29 mouse cellular contexts compared by ENCODE assay signal in genomic region chr15:3319929-3320328, GRCm38 (mm10). TPM values are rescaled to one million over a fixed set of nuclear protein-coding genes. Genes with fewer than 3 reads are reported as not detected.
DNase-seq lines count a peak whose midpoint lies in the region; ATAC-seq and TF ChIP-seq lines count a peak whose summit lies in the region.
"Had no signal": no experiment of that assay in that cellular context is flagged by ENCODE, and none has a peak within 500 bp of the region (broad histone marks: within the 10 kb centered on the region; RNA-seq: fewer than 3 reads in every experiment).

No protein-coding gene starts in this region.

- 90% methylated on average over 9 of the region's 9 CpGs for WGBS in intestine, postnatal 0 days
- 86% methylated on average over 9 of the region's 9 CpGs for WGBS in intestine, embryonic 15.5 days

- ATAC-seq in intestine, postnatal 0 days, result no peak
- ATAC-seq in intestine, embryonic 15.5 days, result no peak
- ATAC-seq: forebrain, embryonic 14.5 days; forebrain, postnatal 0 days; hindbrain, postnatal 0 days; inflammation-experienced regulatory T-cells, adult 6 months had no signal

- peak; percentile 2 for DNase-seq in 3134 (ENCODE audit: extremely low read depth, insufficient read length, low spot score)
- DNase-seq in ES-E14 (ENCODE audit: low read depth, low spot score), result peak; percentile 37
- DNase-seq in gastrocnemius, adult 18-20 months (ENCODE audit: low spot score), result no peak
- no peak for DNase-seq in heart, postnatal 25 days (ENCODE audit: low spot score)
- no peak for DNase-seq in ovary, adult 18-20 months (ENCODE audit: low spot score)
- DNase-seq: adrenal gland, adult 2 months; adrenal gland, postnatal 14 days; cerebellum, adult 18-20 months; cerebellum, adult 9-10 months; forebrain, postnatal 0 days; gastrocnemius, postnatal 25 days; heart, adult 18-20 months; heart, postnatal 10 days; heart, postnatal 4 days; kidney, adult 11 months; kidney, adult 8-10 months had no signal

- peaks cover 10% of the 10 kb centered on the region for H3K36me3 ChIP-seq in intestine, postnatal 0 days (ENCODE audit: control insufficient read depth, insufficient read depth)
- peaks cover 10% of the 10 kb centered on the region for H3K36me3 ChIP-seq in intestine, embryonic 15.5 days
- H3K36me3 ChIP-seq in C2C12 (ENCODE audit: control insufficient read depth, insufficient read depth) (peaks cover 4% of the 10 kb centered on the region), ES-E14 (ENCODE audit: control insufficient read depth, insufficient read depth, low read length, poor library complexity, severe bottlenecking) (no peaks in the 10 kb centered on the region)

- H3K79me3 ChIP-seq in C2C12 (ENCODE audit: low read depth), result no peaks in the 10 kb centered on the region

- no peaks in the 10 kb centered on the region for H3K4me1 ChIP-seq in intestine, postnatal 0 days (replicated peaks; ENCODE audit: control insufficient read depth, insufficient read depth, low read length)
- H3K4me1 ChIP-seq in intestine, embryonic 15.5 days (replicated peaks), result no peaks in the 10 kb centered on the region
- peaks cover 0 to 6% of the 10 kb centered on the region in 2 experiments; a peak in 1 of 4 replicates for H3K4me1 ChIP-seq in ES-E14 (ENCODE audit: control insufficient read depth in 2 of 2, insufficient read depth in 2 of 2, low read length in 2 of 2, poor library complexity in 1 of 2)
- H3K4me1 ChIP-seq: embryonic facial prominence, embryonic 12.5 days; embryonic facial prominence, embryonic 15.5 days; heart, embryonic 12.5 days; heart, embryonic 15.5 days had no signal

- TF ChIP-seq CTCF in intestine, postnatal 0 days (IDR thresholded peaks at IDR 0.05; ENCODE audit: low read depth), result peak; percentile 28; the same call in 1 of the 2 replicates
- no peak for TF ChIP-seq CTCF in C2C12 (IDR thresholded peaks at IDR 0.05; ENCODE audit: control insufficient read depth, insufficient read depth, insufficient read length)

- no peak overlapping the region for H3K9ac ChIP-seq in intestine, postnatal 0 days (ENCODE audit: low read depth, low read length)
- H3K9ac ChIP-seq in intestine, embryonic 15.5 days, result no peak overlapping the region
- no peak overlapping the region for H3K9ac ChIP-seq in ES-E14 (ENCODE audit: insufficient read depth, low read depth, low read length, poor library complexity, severe bottlenecking)
- H3K9ac ChIP-seq: embryonic facial prominence, embryonic 12.5 days; embryonic facial prominence, embryonic 15.5 days; forebrain, postnatal 0 days; heart, embryonic 12.5 days; heart, embryonic 15.5 days; hindbrain, embryonic 14.5 days had no signal

- H3K27ac ChIP-seq in intestine, postnatal 0 days (ENCODE audit: low read depth, low read length), result no peak overlapping the region
- H3K27ac ChIP-seq in intestine, embryonic 15.5 days, result no peak overlapping the region
- H3K27ac ChIP-seq in ES-E14 (ENCODE audit: insufficient read depth, low read depth, low read length, poor library complexity, severe bottlenecking), result no peak overlapping the region
- H3K27ac ChIP-seq: embryonic facial prominence, embryonic 12.5 days; embryonic facial prominence, embryonic 15.5 days; heart, embryonic 15.5 days; hindbrain, embryonic 14.5 days; hindbrain, postnatal 0 days had no signal

- no peak overlapping the region for H3ac ChIP-seq in C2C12 (ENCODE audit: control insufficient read depth, insufficient read length, low read depth)

- H3K79me2 ChIP-seq in C2C12 (ENCODE audit: control insufficient read depth, insufficient read depth), result no peaks in the 10 kb centered on the region

- in situ Hi-C loops in ES-E14 (cut with MboI; ENCODE audit: low sequenced_read_pairs in 2 of 2, unreplicated experiment in 2 of 2), result no loop called here

- H3K9me3 ChIP-seq in intestine, postnatal 0 days (ENCODE audit: control insufficient read depth), result no peaks in the 10 kb centered on the region
- H3K9me3 ChIP-seq in intestine, embryonic 15.5 days, result no peaks in the 10 kb centered on the region
- no peaks in the 10 kb centered on the region for H3K9me3 ChIP-seq in ES-E14 (ENCODE audit: control insufficient read depth, insufficient read depth, low read depth, low read length)
- H3K9me3 ChIP-seq: embryonic facial prominence, embryonic 12.5 days; embryonic facial prominence, embryonic 15.5 days; heart, embryonic 12.5 days; heart, embryonic 15.5 days had no signal

- H3K4me2 ChIP-seq in intestine, postnatal 0 days (replicated peaks; ENCODE audit: low read depth), result no peak overlapping the region
- no peak overlapping the region for H3K4me2 ChIP-seq in intestine, embryonic 15.5 days (replicated peaks)
- H3K4me2 ChIP-seq: embryonic facial prominence, embryonic 12.5 days; embryonic facial prominence, embryonic 15.5 days; heart, embryonic 12.5 days; heart, embryonic 15.5 days; hindbrain, embryonic 14.5 days had no signal

- H3K27me3 ChIP-seq in intestine, postnatal 0 days (replicated peaks; ENCODE audit: control insufficient read depth, insufficient read depth, low read length), result no peaks in the 10 kb centered on the region
- no peaks in the 10 kb centered on the region for H3K27me3 ChIP-seq in intestine, embryonic 15.5 days (replicated peaks)
- H3K27me3 ChIP-seq in C2C12 (ENCODE audit: control insufficient read depth, insufficient read depth, insufficient read length), result no peaks in the 10 kb centered on the region
- H3K27me3 ChIP-seq: embryonic facial prominence, embryonic 12.5 days; embryonic facial prominence, embryonic 15.5 days; heart, embryonic 12.5 days; heart, embryonic 15.5 days had no signal

- intact Hi-C loops in heart, postnatal 25 days (cut with DNase I), result no loop called here

- no peak overlapping the region for H3K4me3 ChIP-seq in intestine, postnatal 0 days (ENCODE audit: low read depth, low read length)
- H3K4me3 ChIP-seq in intestine, embryonic 15.5 days (replicated peaks), result no peak overlapping the region
- H3K4me3 ChIP-seq in C2C12 (ENCODE audit: insufficient read depth, poor library complexity, severe bottlenecking) (no peak overlapping the region), ES-E14 (ENCODE audit: insufficient read depth in 1 of 2, low read depth in 1 of 2, low read length in 2 of 2, poor library complexity in 1 of 2, severe bottlenecking in 1 of 2) (no peak overlapping the region)
- H3K4me3 ChIP-seq: embryonic facial prominence, embryonic 12.5 days; embryonic facial prominence, embryonic 15.5 days; heart, embryonic 12.5 days; heart, embryonic 15.5 days had no signal

TF ChIP-seq in C2C12, 6 proteins besides CTCF, POLR2A, EP300 and RAD21:
- TF ChIP-seq MYOG (IDR thresholded peaks at IDR 0.05; ENCODE audit: control insufficient read depth, extremely low read depth, insufficient read length) (no peak), MAX (IDR thresholded peaks at IDR 0.05) (peak; percentile 24), MYOD1 (IDR thresholded peaks at IDR 0.05; ENCODE audit: control insufficient read depth, insufficient read length, low read depth) (peak; percentile 69)

TF ChIP-seq in ES-E14, 5 proteins besides CTCF, POLR2A, EP300 and RAD21:
- TF ChIP-seq ZC3H11A (IDR thresholded peaks at IDR 0.05; ENCODE audit: borderline replicate concordance, low read depth, low read length), result no peak
- TF ChIP-seq CHD2 (IDR thresholded peaks at IDR 0.05; ENCODE audit: low read depth, low read length), result no peak
- TF ChIP-seq HCFC1 (IDR thresholded peaks at IDR 0.05; ENCODE audit: borderline replicate concordance, insufficient read depth, low read length), result no peak
- TF ChIP-seq MAFK (IDR thresholded peaks at IDR 0.05; ENCODE audit: insufficient read depth, low read depth, low read length), result no peak
- no peak for TF ChIP-seq ZNF384 (IDR thresholded peaks at IDR 0.05; ENCODE audit: low read depth, low read length)
TF ChIP-seq in ES-E14: peak in this region for 0.

RNA-seq across cellular contexts. Expression of gene Ccdc152, which starts 16.6 kb away (rescaled TPM):
- polyA plus RNA-seq in intestine, postnatal 0 days (2015; fragmentation: Nextera tagmentation; extraction: Ambion mirVana), result 4.8 and 5.7 TPM in 2 replicates
- 0.30 and 0.91 TPM in 2 replicates for polyA plus RNA-seq in intestine, embryonic 15.5 days (2015; fragmentation: Nextera tagmentation; extraction: Ambion mirVana)
- polyA plus RNA-seq in C2C12 (2012; fragmentation: generic; extraction: Trizol), result not detected
- total RNA-seq in ES-E14 (2012; rRNA removed), result 0.74 and 0.76 TPM in 2 replicates
- not detected for total RNA-seq in gastrocnemius, adult 18-20 months (2021)
- total RNA-seq in heart, postnatal 25 days (2021), result under 1 TPM in 1 of 2 experiments, not detected in 1; 0.28 TPM
- total RNA-seq: adrenal gland, adult 2 months; adrenal gland, postnatal 14 days; forebrain, postnatal 0 days; gastrocnemius, postnatal 25 days; hindbrain, postnatal 0 days had no signal
- polyA plus RNA-seq: adrenal gland, adult 2 months; embryonic facial prominence, embryonic 12.5 days; embryonic facial prominence, embryonic 15.5 days; forebrain, embryonic 11.5 days; hindbrain, embryonic 11.5 days had no signal

RNA-seq across cellular contexts. Expression of gene Selenop, which starts 51.6 kb away (rescaled TPM):
- polyA plus RNA-seq in intestine, postnatal 0 days (2015; fragmentation: Nextera tagmentation; extraction: Ambion mirVana), result 2,235 and 2,243 TPM in 2 replicates
- 338 and 379 TPM in 2 replicates for polyA plus RNA-seq in intestine, embryonic 15.5 days (2015; fragmentation: Nextera tagmentation; extraction: Ambion mirVana)
- 0.41 TPM for polyA plus RNA-seq in C2C12 (2012; fragmentation: generic; extraction: Trizol)
- total RNA-seq in ES-E14 (2012; rRNA removed), result 16.5 and 21.0 TPM in 2 replicates
- total RNA-seq in gastrocnemius, adult 18-20 months (2021), result 100 to 1,000 TPM; 135 to 147 TPM
- total RNA-seq in heart, postnatal 25 days (2021), result 100 to 1,000 TPM; 344 to 347 TPM

Comparison
In these comparisons a context has a peak if more than half of its experiments do, and no peak if none do; other contexts are left out.
1. DNase-seq: peak in 3134 (single experiment) and ES-E14 (single experiment); none in gastrocnemius, adult 18-20 months (single experiment), heart, postnatal 25 days (single experiment) and ovary, adult 18-20 months (single experiment).